Mouse (Mus musculus) induced T-regulatory cell, adult 2 months (primary cell): ENCODE data around the gene Galntl6.

Experiments used
- DNase-seq: peaks from one replicate; pipeline ENCODE4 v3.0.0-alpha.2; 2012; ENCODE audit warnings: low read depth

Gene Galntl6

DNA sequence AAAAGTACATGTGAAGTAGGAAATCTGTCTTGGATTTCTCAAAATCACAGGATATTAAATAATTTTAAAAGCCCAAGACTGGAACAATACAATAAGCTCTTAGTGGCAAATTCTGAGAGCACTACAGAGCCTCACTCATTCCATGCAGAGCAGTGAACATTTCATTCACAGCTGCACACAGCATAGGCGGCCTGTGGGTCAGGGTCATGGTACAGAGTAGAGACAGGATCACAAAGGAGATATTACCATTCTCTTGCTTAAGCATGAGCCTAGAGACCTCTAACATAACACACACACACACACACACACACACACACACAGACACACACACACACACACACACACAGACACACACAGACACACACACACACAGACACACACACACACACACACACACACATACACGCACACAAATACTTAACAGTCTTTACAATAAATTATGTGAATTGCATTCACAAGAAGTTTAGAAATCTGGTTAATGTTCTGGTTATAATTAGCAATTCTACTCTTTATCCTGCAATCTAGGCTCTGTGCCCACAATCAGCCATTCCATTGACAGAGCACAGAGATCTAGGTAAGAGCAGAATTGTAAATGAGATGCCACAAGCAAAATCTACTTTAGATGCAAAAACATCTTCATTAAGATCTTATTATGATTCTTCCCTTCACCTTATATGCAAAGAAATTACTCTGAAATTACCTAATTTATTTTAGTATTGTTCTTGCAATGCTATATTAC is 653.7 kb downstream of the Galntl6 start:
- no peak for DNase-seq

GRCm38 (mm10) chr8:58253620-58254019 is 658.8 kb downstream of the Galntl6 start:
- DNase-seq: no peak

DNA sequence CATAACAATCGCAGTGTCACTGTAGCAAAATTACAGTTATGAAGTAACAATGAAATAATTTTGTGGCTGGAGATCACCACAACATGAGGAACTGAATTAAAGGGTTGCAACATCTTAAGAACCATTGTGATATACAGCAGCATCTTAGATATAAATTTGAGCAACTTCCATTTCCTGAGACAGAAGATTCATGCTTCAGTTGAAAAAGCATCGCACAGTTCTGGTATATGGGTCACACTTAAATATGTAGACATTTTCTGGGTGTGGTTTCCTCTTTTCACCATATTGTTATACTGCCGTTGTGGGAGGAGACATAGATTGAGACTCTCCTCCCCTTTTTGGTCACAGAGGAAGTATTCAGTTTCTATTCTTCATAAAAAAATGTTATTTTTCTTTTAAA is 667.6 kb downstream of the Galntl6 start:
- no peak for DNase-seq

- no peak for DNase-seq
Measured at GRCm38 (mm10) chr8:58234220-58234619, 678.2 kb downstream of the Galntl6 start.

- DNase-seq: no peak
Measured at GRCm38 (mm10) chr8:58228725-58229124, 683.7 kb downstream of the Galntl6 start.

GRCm38 (mm10) chr8:58217885-58218284 is 694.6 kb downstream of the Galntl6 start:
- DNase-seq: no peak

GRCm38 (mm10) chr8:58189694-58190093 is 722.7 kb downstream of the Galntl6 start:
- no peak for DNase-seq

GRCm38 (mm10) chr8:58146961-58147360 is 765.5 kb downstream of the Galntl6 start:
- DNase-seq: peak; percentile 1

DNA sequence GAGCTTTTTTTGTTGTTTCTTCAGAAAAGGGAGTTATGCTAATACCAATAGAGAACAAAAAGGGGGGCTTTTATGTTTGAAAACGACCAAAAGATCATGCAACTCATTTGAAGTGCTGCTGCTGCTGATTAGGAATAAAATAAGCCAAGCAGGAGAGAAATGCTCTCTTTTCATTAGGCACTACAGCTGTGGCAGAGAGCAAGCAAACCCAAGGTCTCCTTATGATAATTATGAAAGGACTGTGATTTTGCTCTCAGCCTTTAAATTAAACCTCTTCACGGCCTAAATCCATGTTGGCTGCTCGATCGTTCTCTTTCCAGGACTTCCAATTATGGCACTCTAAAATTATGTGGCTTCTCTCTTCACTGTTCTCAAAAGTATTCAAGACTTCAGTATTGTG is 825.7 kb downstream of the Galntl6 start:
- DNase-seq: no peak

GRCm38 (mm10) chr8:58084931-58085330 is 827.5 kb downstream of the Galntl6 start:
- DNase-seq: no peak

GRCm38 (mm10) chr8:58081715-58082114 is 830.7 kb downstream of the Galntl6 start:
- DNase-seq: no peak

DNA sequence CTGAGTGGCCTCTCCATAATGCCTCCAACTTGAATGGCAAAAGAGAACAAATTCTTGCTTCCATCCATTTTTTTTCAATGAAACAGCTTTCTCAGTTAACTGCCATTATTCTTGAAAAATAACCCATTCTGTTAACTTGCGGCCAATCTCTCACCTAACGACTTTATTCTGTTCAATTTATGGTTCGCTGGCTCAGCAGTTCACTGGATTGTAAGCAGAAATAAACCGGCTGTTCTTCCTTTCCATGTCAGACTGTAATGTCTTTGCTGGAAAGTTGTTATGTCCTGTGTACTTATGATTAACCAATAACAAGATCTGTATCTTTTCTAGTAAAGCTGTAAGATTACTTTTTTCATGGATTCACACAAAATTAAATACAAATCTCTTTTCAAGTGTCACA is 837.8 kb downstream of the Galntl6 start:
- DNase-seq: no peak

- DNase-seq: no peak
Measured at GRCm38 (mm10) chr8:58073733-58074132, 838.7 kb downstream of the Galntl6 start.

- DNase-seq: no peak
Measured at GRCm38 (mm10) chr8:58032271-58032670, 880.2 kb downstream of the Galntl6 start.

GRCm38 (mm10) chr8:58025558-58025957 is 886.9 kb downstream of the Galntl6 start:
- no peak for DNase-seq

GRCm38 (mm10) chr8:58025094-58025493 is 887.3 kb downstream of the Galntl6 start:
- no peak for DNase-seq

GRCm38 (mm10) chr8:58023426-58024176 is 888.8 kb downstream of the Galntl6 start:
- no peak for DNase-seq

DNA sequence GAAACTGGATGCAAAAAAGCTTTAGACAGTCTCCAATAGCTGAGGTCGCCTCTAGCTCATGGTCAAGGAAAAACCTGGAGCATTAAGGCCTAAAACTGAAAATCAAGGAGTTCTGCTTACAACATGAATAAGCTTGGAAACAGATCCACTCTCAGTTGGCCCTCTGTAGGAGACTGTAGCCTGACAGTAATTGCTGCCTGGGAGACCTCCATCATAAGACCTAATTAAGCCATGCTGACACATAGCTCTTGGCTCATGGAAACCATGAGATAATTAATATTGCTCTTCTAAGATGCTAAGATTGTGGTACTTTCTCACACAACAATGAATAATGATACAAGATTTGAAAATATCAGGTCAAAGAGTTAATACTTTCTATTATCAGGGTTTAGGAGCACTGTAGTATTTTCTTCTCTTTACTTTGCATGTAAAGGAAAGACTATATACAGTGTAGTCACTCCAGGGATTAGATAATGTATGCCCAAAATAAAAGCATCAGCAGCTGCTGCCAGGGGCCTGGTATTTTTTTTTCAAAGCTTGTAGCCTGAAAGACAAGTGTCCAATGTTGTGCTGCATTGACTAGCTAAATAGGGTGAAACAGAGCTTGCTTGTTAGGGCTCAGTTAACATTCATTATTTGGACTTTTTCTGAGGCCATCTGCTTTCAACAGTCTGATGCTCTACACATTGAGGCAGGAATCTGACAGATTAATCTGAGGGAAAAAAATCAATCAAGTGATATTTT is 922.8 kb downstream of the Galntl6 start:
- no peak for DNase-seq

DNA sequence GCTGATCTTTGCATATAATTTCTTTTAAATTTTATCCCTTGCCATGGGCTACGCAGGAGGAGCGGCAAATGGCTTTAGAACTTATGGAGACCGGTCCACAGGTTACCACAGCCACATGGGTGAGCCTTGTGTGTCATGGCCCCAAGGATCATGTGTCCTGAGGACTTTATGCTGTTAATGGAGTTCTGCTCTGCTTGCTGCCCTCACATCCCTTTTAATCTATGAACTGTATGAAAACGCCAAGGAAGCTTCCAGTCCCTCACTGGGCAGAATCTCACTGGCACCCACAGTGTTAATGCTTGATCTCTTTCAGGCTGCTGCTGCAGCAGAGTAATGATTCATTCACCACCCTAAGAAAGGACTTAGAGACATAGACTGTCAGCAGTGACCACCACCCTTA is 935.1 kb downstream of the Galntl6 start:
- DNase-seq: no peak

DNA sequence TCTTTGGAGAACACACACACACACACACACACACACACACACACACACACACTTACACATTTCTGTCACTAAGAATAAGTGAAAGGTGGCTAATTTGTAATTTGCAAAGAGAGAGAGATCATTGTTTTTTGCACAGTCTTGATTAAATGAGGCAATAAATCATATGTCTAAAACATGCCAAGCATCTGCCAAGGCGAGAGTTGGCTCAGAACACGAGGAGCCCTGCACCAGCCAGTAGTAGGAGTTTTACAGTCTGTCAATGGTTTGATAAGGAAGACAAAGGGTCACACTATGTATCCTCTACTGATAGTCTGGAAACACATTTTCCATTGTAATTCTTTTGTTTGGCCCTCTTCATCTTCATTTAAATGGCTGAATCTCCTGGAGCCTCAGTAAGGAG is 938.3 kb downstream of the Galntl6 start:
- no peak for DNase-seq

DNA sequence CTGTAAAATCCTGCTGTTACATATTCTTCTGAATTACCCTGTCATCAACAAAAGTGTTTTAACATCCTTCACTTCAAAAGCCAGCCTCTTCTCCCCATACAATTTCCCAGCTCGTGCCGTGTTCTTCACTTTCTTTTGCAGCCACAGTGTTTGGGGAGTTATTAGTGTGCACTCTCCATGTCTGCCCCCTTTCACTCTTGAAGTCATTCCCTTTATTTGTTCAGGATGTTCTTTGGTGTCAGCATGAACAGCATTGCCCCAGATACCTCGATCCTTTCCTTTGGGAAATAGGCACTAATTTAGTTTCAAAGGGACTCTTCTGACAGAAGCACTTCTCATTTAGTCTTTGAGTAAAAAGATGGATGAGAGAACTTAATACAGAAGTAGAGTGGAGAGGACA is 939.6 kb downstream of the Galntl6 start:
- no peak for DNase-seq

DNA sequence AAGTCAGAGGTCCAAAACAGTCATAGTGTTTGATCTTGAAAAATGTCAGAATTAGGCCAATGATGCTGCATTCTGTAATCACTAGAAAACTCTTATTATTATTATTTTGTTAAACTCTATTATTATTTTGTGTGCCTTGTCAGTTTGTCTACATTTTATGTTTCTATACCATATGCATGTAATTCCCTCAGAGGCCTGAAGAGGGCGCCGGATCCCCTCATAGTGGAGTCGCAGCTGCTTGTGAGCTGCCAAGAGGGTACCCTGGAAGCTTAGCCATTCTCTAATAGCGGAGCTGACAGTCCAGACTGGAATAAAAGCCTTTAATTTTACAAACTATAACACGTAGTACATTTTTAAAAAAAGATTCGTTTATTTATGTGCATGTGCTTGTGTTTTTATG is 945.8 kb downstream of the Galntl6 start:
- peak; percentile 1 for DNase-seq

DNA sequence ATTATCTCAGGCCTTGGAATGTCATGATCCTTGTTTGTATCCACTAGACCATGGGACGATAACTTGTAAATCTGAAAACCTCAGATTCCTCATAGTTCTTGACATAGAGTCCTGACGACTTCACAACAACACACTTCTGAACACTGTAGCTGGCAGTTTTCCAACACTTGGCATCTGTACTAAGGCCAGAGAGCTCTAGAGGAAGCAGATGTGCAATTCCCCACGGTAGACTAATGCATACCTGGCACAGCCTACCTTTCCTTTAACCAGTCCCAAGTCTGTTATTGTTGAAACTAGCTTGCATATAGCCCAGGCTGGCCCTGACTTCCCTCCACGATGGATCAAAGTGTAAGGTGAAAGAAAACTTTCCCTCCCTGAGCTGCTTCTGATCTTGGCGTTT is 946.9 kb downstream of the Galntl6 start:
- DNase-seq: no peak
